8 mouse cellular contexts compared by ENCODE assay signal in the genomic region with DNA sequence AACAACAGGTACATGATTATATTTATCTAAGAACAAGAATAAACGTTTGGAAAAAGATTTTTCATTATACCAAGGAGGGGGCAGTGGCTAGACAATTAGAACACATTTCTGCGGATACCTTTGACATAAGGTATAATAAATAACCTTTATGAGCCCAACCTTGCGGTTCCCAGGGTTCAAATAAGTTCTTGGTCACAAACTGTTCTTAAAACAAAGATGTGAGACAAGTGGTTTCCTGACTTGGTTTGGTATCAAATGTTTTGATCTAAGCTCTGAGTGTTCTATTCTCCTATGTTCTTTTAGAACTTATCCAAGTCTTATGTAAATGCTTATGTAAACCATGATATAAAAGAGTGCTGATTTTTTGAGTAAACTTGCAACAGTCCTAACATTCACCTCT. TPM values are rescaled to one million over a fixed set of nuclear protein-coding genes. Genes with fewer than 3 reads are reported as not detected.
DNase-seq lines count a peak whose midpoint lies in the region; ATAC-seq and TF ChIP-seq lines count a peak whose summit lies in the region.
"Not testable (repeated sequence)": the region's sequence is repeated elsewhere in the genome, so short reads cannot be mapped to it uniquely, and the experiment has no call there.

No protein-coding gene starts in this region.

- H3K9ac ChIP-seq in CH12.LX (ENCODE audit: insufficient read depth, low read depth) = peak overlapping the region; percentile 68; the same call in 1 of the 2 replicates

- H3K36me3 ChIP-seq in CH12.LX (replicated peaks in 1 of 2; ENCODE audit: control insufficient read depth in 1 of 2, insufficient read depth in 1 of 2, low read length in 1 of 2) = peaks cover 34 to 36% of the 10 kb centered on the region in 2 experiments
- not testable (repeated sequence) for H3K36me3 ChIP-seq in spleen, adult 2 months (ENCODE audit: control insufficient read depth, insufficient read depth, low read length)

- H3K4me2 ChIP-seq in CH12.LX (ENCODE audit: insufficient read depth, low read depth, poor library complexity, severe bottlenecking) = peak overlapping the region; percentile 42; the same call in 1 of the 2 replicates

- not testable (repeated sequence) for H3K4me3 ChIP-seq in CH12.LX (replicated peaks in 1 of 3; ENCODE audit: low read depth in 2 of 3, low read length in 2 of 3, poor library complexity in 1 of 3); bone marrow, adult 2 months (replicated peaks; ENCODE audit: control insufficient read depth, low read depth, low read length); spleen, adult 2 months (ENCODE audit: extremely low read depth, insufficient read depth, insufficient read length)

- in situ Hi-C loops in CH12.LX (cut with MboI; ENCODE audit: low pct_ligation_motif_present, low pct_unique_long_range_greater_than_20kb, low sequenced_read_pairs) = not testable (repeated sequence)

- not testable (repeated sequence) for TF ChIP-seq CTCF in CH12.LX (conservative IDR thresholded peaks at IDR 0.05 in 1 of 2, IDR thresholded peaks at IDR 0.05 in 1 of 2; ENCODE audit: low read depth in 2 of 2, low read length in 2 of 2); bone marrow, adult 2 months (IDR thresholded peaks at IDR 0.05; ENCODE audit: control insufficient read depth, insufficient read depth, low read length); spleen, adult 2 months (IDR thresholded peaks at IDR 0.05; ENCODE audit: extremely low read depth, insufficient read depth, insufficient read length, insufficient replicate concordance)

- DNase-seq in 416B (ENCODE audit: low read depth) = peak; percentile 93
- DNase-seq in CD4-positive, CD25-positive, alpha-beta regulatory T cell, adult 2 months (ENCODE audit: low read depth, low spot score) = peak; percentile 59
- DNase-seq in CH12.LX (ENCODE audit: extremely low read depth); spleen, adult 2 months (ENCODE audit: low read depth in 1 of 2, low spot score in 2 of 2): not testable (repeated sequence)
- peak; percentile 4 for DNase-seq in heart, adult 11 months
- DNase-seq in naive thymus-derived CD4-positive, alpha-beta T cell, adult 2 months (ENCODE audit: low read depth) = peak; percentile 49

- H3K4me1 ChIP-seq in CH12.LX (ENCODE audit: control insufficient read depth in 1 of 2, insufficient read depth in 2 of 2) = peaks cover 35 to 61% of the 10 kb centered on the region in 2 experiments
- peaks cover 10% of the 10 kb centered on the region for H3K4me1 ChIP-seq in bone marrow, adult 2 months (ENCODE audit: control insufficient read depth, insufficient read depth, low read length)
- H3K4me1 ChIP-seq in spleen, adult 2 months (ENCODE audit: control insufficient read depth, insufficient read depth, insufficient read length) = peaks cover 25% of the 10 kb centered on the region

- not testable (repeated sequence) for H3K27me3 ChIP-seq in CH12.LX (replicated peaks); spleen, adult 2 months (ENCODE audit: control insufficient read depth, insufficient read depth, low read length)

- WGBS in bone marrow, adult 2 months = 15% methylated on average over 3 of the region's 3 CpGs
- 8% methylated on average over 3 of the region's 3 CpGs for WGBS in spleen, adult 2 months

- not testable (repeated sequence) for TF ChIP-seq EP300 in CH12.LX (IDR thresholded peaks at IDR 0.05; ENCODE audit: low read length)

- ATAC-seq in inflammation-experienced regulatory T-cells, adult 6 months = peak; percentile 12

- TF ChIP-seq POLR2A in CH12.LX (IDR thresholded peaks at IDR 0.05; ENCODE audit: low read depth, low read length); bone marrow, adult 2 months (IDR thresholded peaks at IDR 0.05; ENCODE audit: borderline replicate concordance, control insufficient read depth, low read depth, low read length); spleen, adult 2 months (IDR thresholded peaks at IDR 0.05; ENCODE audit: low read depth, low read length): not testable (repeated sequence)

- not testable (repeated sequence) for H3K9me3 ChIP-seq in CH12.LX (replicated peaks; ENCODE audit: low read length)

- TF ChIP-seq RAD21 in CH12.LX (IDR thresholded peaks at IDR 0.05; ENCODE audit: low read depth, low read length) = not testable (repeated sequence)

- peaks cover 45% of the 10 kb centered on the region for H3K79me2 ChIP-seq in CH12.LX (replicated peaks; ENCODE audit: control insufficient read depth, extremely low read depth, insufficient read depth, poor library complexity, severe bottlenecking)

- dilution Hi-C loops in CH12.LX (cut with MboI; ENCODE audit: extremely low pct_ligation_motif_present, extremely low pct_unique_long_range_greater_than_20kb, low sequenced_read_pairs) = not testable (repeated sequence)

- H3K27ac ChIP-seq in CH12.LX (ENCODE audit: insufficient read depth, low read depth) = peak overlapping the region; percentile 99
- peak overlapping the region; percentile 28; the same call in 1 of the 2 replicates for H3K27ac ChIP-seq in bone marrow, adult 2 months (ENCODE audit: control insufficient read depth, insufficient read depth, low read depth, low read length, poor library complexity)
- peak overlapping the region; percentile 69 for H3K27ac ChIP-seq in spleen, adult 2 months (ENCODE audit: insufficient read depth, low read length)

RNA-seq across cellular contexts. Expression of a gene that starts 17.5 kb away (rescaled TPM):
- 71.4 and 129 TPM in 2 replicates for total RNA-seq in CH12.LX (2012; rRNA removed)
- 23.3 and 24.6 TPM in 2 replicates for total RNA-seq in CH12.LX (2014; rRNA removed)
- 152 and 223 TPM in 2 replicates for polyA plus RNA-seq in CH12.LX (2012; ENCODE audit: insufficient read length, low read depth)
- 6.0 and 8.1 TPM in 2 replicates for polyA plus RNA-seq in bone marrow, adult 2 months (2011; ENCODE audit: insufficient read depth, insufficient read length, low replicate concordance, missing spikeins)
- polyA plus RNA-seq in inflammation-experienced regulatory T-cells, adult 6 months (2017; shearing (Covaris generic)) = 100 to 1,000 TPM in 2 of 3 experiments, 10 to 100 TPM in 1; 81.9 to 140 (median 126) TPM
- 36.0 and 51.3 TPM in 2 replicates for polyA plus RNA-seq in spleen, adult 2 months (2012; rRNA removed)

RNA-seq across cellular contexts. Expression of a gene that starts 48.6 kb away (rescaled TPM):
- total RNA-seq in CH12.LX (2012; rRNA removed) = 24.4 and 26.5 TPM in 2 replicates
- 11.6 and 13.8 TPM in 2 replicates for total RNA-seq in CH12.LX (2014; rRNA removed)
- 26.0 and 35.4 TPM in 2 replicates for polyA plus RNA-seq in CH12.LX (2012; ENCODE audit: insufficient read length, low read depth)
- polyA plus RNA-seq in bone marrow, adult 2 months (2011; ENCODE audit: insufficient read depth, insufficient read length, low replicate concordance, missing spikeins) = 4.7 and 4.8 TPM in 2 replicates
- polyA plus RNA-seq in inflammation-experienced regulatory T-cells, adult 6 months (2017; shearing (Covaris generic)) = 10 to 100 TPM; 19.2 to 34.4 (median 32.0) TPM
- polyA plus RNA-seq in spleen, adult 2 months (2012; rRNA removed) = 26.9 and 45.0 TPM in 2 replicates

Comparison
In these comparisons a context has a peak if more than half of its experiments do, and no peak if none do; other contexts are left out.
1. H3K27ac ChIP-seq: peak in every context shown above with its lines; median percentile 99 in CH12.LX; 69 in spleen, adult 2 months; 28 in bone marrow, adult 2 months.